Mouse (Mus musculus) CH12F3 (cell line): Measurements from ENCODE around the gene Gm382.

Experiments
- in situ Hi-C: fragments of 300-500 bp; cut with MboI; formaldehyde crosslinking; loops from 2 replicates; pipeline ENCODE4 v1.14.3; 2020; ENCODE audit warnings: low sequenced_read_pairs

Gm382 gene

GRCm38 (mm10) chrX:127039672-127040071, at the start of gene Gm382:
TSS of gene Gm382 (plus strand) at chrX:127039972.
- in situ Hi-C loops: no loop called here

GRCm38 (mm10) chrX:127070179-127070578, 30.4 kb downstream of the Gm382 start:
- in situ Hi-C loops: no loop called here

GRCm38 (mm10) chrX:127091282-127091681, 51.5 kb downstream of the Gm382 start:
- in situ Hi-C loops: no loop called here

GRCm38 (mm10) chrX:127093036-127093435, 53.3 kb downstream of the Gm382 start:
- in situ Hi-C loops: no loop called here

GRCm38 (mm10) chrX:127093961-127094360, 54.2 kb downstream of the Gm382 start:
- in situ Hi-C loops: no loop called here

GRCm38 (mm10) chrX:127104341-127104740, 64.6 kb downstream of the Gm382 start:
- in situ Hi-C loops: no loop called here
